Mouse (Mus musculus) cerebellum, postnatal 14 days (tissue): ENCODE results near the gene Nek11.
A peak's percentile ranks its signal among the peaks of the same experiment; 100 is the strongest.
"Not testable (repeated sequence)": the region's sequence is repeated elsewhere in the genome, so short reads cannot be mapped to it uniquely, and the experiment has no call there.

ENCODE experiments used
- DNase-seq, 2 experiments: peaks; one replicate each; pipeline ENCODE4 v3.0.0; 2021; ENCODE audit warnings: mixed read lengths in 2 of 2

Nek11 gene

DNA sequence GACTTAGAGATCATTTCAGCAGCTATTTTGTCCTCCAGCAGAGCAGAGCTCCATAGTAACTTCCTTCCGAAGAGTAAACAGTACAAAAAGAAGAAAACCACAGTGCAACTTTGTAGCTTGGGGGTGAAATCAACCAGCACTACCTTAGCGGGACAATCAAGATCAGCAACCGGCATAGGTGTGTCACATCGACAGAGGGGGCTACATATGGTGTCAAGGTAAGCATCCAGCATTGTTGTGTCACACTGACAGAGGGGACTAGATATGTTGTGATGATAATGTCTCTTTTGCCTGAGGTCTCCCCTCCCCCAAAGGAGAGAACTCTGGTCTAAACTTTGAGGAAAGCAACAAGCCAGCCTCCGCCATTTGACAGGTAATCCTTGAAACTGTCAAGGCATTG, 260.8 kb downstream of the Nek11 start:
- DNase-seq: no peak

DNA sequence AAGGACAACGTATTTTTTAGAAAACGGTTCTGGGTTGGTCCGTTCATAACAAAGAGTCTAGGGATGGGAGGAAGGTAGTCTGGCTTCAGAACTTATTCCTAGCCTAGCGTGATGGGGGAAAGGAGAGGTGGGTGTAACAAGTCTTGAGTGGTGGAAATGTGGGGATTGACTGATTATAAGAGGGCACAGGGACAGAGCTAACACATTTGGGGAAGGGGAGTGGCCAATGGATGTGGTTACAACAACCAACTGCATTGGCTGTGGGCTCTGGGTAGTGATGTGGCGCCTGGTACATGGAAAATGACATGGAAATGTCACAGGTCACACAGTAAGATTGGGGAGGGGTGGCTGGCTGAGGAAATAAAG, 263.3 kb downstream of the Nek11 start:
- no peak for DNase-seq

DNA sequence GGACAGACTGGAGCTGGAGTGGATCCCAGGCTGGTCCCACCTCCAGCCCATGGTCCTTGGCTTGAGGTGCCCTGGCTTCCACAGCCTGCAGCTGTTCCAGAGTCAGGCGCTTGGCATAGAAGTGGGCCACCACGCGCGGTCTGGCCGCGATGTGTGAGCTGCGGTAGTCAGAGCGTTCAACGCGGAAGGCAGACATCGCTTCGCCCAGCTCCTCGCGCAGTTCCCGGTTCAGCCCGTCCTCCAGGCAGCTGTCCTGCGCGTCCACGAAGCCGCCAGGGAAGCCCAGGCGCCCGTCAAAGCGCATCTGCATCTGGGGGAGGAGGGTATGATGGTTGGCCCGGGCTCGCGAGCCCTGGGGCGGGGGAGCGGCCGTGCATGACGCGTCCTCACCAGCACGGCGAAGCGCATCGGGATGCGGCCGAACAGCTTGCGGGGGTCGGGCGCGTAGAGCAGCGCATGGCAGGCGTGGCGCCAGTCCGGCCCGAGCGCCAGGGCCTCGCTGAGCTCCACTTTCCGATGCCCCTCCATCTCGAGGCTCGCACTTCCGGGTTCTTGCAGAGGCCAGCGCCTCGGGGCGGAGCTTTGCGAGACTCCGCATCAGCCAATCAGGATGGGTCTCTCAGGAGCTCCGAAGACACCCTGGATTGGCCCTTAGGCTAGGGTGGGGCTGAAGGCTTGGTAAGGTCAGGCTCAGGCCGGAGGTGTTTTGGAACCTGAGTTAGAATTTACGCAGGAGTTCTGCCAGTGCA, 263.9 kb downstream of the Nek11 start, which contains the start of gene Nudt16:
Gene Nudt16 (minus strand): TSS at position 572 of the 749 bp plus-strand sequence.
- DNase-seq: peak; percentile 91 to 94

DNA sequence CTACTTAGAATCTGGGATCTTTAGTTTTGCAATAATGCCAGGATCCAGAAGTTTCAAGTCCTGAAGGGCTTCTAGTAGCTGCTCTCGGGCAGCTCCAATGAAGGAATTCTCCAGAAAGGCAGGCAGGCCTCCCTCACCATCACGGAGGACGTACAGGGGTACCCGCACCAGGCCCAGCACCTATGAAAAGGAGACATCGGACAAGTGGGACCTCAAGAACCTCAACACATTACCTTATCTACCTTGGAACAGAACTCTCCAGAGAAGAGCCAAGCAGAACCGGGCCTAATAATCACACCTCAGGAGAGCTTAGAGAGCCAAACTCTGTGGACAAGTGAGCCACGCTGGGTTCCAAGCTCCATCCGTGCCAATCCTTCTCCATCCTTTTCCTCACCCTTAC, 265.0 kb downstream of the Nek11 start:
- DNase-seq: peak in 1 of 2 experiments; percentile 3

DNA sequence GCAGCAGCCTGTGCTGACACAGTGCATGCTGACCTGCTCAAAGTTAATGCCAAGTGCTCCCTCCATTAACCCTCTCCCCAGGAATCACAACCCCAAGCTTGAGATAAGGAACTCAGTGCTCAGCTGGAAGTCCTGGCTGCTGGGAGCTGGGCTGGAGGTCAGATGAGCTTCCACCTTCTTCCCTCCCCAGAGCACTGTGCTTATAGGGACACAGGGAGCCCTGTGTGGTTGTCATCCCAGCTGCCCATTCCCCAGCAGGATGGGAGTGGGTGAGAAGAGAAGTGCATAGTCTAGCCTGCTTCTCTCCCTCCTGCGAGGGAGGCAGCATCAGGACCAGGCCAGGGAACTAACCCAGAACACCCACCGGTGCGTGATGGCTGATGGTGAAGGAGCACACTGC, 270.1 kb downstream of the Nek11 start:
- DNase-seq: not testable (repeated sequence)
